ENCODE assay signal across 9 mouse cellular contexts in genomic region chr19:56817851-56818526, GRCm38 (mm10). TPM values are rescaled to one million over a fixed set of nuclear protein-coding genes. Genes with fewer than 3 reads are reported as not detected.
DNase-seq lines count a peak whose midpoint lies in the region; ATAC-seq lines count a peak whose summit lies in the region.
"Had no signal": no experiment of that assay in that cellular context is flagged by ENCODE, and none has a peak within 500 bp of the region (broad histone marks: within the 10 kb centered on the region; RNA-seq: fewer than 3 reads in every experiment).

No protein-coding gene starts in this region.

- H3K4me2 ChIP-seq in limb, embryonic 12.5 days: peak overlapping the region; percentile 8
- H3K4me2 ChIP-seq in forebrain, embryonic 14.5 days (ENCODE audit: low read length): 0 out of 2 replicates have a peak overlapping the region, but pooled peaks have one; percentile 4
- H3K4me2 ChIP-seq in heart, embryonic 16.5 days (ENCODE audit: low read depth, low read length): peak overlapping the region; percentile 60
- peak overlapping the region; percentile 36 for H3K4me2 ChIP-seq in stomach, embryonic 15.5 days

- peak overlapping the region; percentile 31; the same call in 1 of the 2 replicates for H3K27ac ChIP-seq in limb, embryonic 12.5 days
- H3K27ac ChIP-seq in limb, embryonic 10.5 days: no peak overlapping the region
- H3K27ac ChIP-seq in forebrain, embryonic 14.5 days (ENCODE audit: low read depth, low read length): no peak overlapping the region
- peak overlapping the region; percentile 96 for H3K27ac ChIP-seq in heart, embryonic 16.5 days (ENCODE audit: low read length)
- peak overlapping the region; percentile 75 for H3K27ac ChIP-seq in stomach, embryonic 15.5 days

- 61% methylated on average over 14 of the region's 14 CpGs for WGBS in limb, embryonic 12.5 days
- WGBS in limb, embryonic 10.5 days: 81% methylated on average over 14 of the region's 14 CpGs
- WGBS in forebrain, embryonic 14.5 days: 35% methylated on average over 14 of the region's 14 CpGs
- 9% methylated on average over 14 of the region's 14 CpGs for WGBS in heart, embryonic 16.5 days
- 25% methylated on average over 14 of the region's 14 CpGs for WGBS in stomach, embryonic 15.5 days

- H3K4me1 ChIP-seq in limb, embryonic 12.5 days (replicated peaks): peaks cover 34% of the 10 kb centered on the region
- peaks cover 25% of the 10 kb centered on the region for H3K4me1 ChIP-seq in limb, embryonic 10.5 days
- H3K4me1 ChIP-seq in forebrain, embryonic 14.5 days (ENCODE audit: control insufficient read depth, insufficient read depth, low read length): peaks cover 22% of the 10 kb centered on the region
- H3K4me1 ChIP-seq in heart, embryonic 16.5 days (ENCODE audit: control insufficient read depth, insufficient read depth, low read length): peaks cover 54% of the 10 kb centered on the region
- peaks cover 16% of the 10 kb centered on the region for H3K4me1 ChIP-seq in stomach, embryonic 15.5 days

- intact Hi-C loops in left cerebral cortex, postnatal 4 days (cut with DNase I): no loop called here

- H3K4me3 ChIP-seq in limb, embryonic 12.5 days (replicated peaks): no peak overlapping the region
- no peak overlapping the region for H3K4me3 ChIP-seq in limb, embryonic 10.5 days
- H3K4me3 ChIP-seq in forebrain, embryonic 14.5 days (ENCODE audit: low read depth, low read length): no peak overlapping the region
- peak overlapping the region; percentile 29 for H3K4me3 ChIP-seq in heart, embryonic 16.5 days (ENCODE audit: low read length)
- no peak overlapping the region; the same call in 1 of the 2 replicates for H3K4me3 ChIP-seq in stomach, embryonic 15.5 days (replicated peaks)

- no peak for ATAC-seq in limb, embryonic 12.5 days (ENCODE audit: insufficient number of reproducible peaks, insufficient read depth, low FRiP score, low TSS enrichment, low read depth)
- no peak for ATAC-seq in forebrain, embryonic 14.5 days
- ATAC-seq in heart, embryonic 16.5 days (replicated peaks; ENCODE audit: extremely low read depth, insufficient read depth, low FRiP score): peak; percentile 52
- no peak for ATAC-seq in stomach, embryonic 15.5 days (ENCODE audit: insufficient read depth, low FRiP score, low read depth)

- DNase-seq in limb, embryonic 10.5 days (ENCODE audit: low spot score): no peak
- DNase-seq in forebrain, embryonic 14.5 days (ENCODE audit: low spot score): peak; percentile 60
- peak; percentile 64 for DNase-seq in left cerebral cortex, postnatal 4 days
- DNase-seq in adrenal gland, adult 8-10 months: no peak
- DNase-seq in urinary bladder, postnatal 36 days (ENCODE audit: low spot score in 2 of 2): no peak

- peaks cover under 1% of the 10 kb centered on the region; the same call in 1 of the 2 replicates for H3K27me3 ChIP-seq in limb, embryonic 12.5 days
- peaks cover 1% of the 10 kb centered on the region; the same call in 1 of the 2 replicates for H3K27me3 ChIP-seq in limb, embryonic 10.5 days (ENCODE audit: low read depth, poor library complexity, severe bottlenecking)
- no peaks in the 10 kb centered on the region for H3K27me3 ChIP-seq in forebrain, embryonic 14.5 days (replicated peaks; ENCODE audit: control insufficient read depth, insufficient read depth, low read length)
- H3K27me3 ChIP-seq in heart, embryonic 16.5 days (ENCODE audit: control insufficient read depth, insufficient read depth, low read length): no peaks in the 10 kb centered on the region
- H3K27me3 ChIP-seq in stomach, embryonic 15.5 days (replicated peaks): no peaks in the 10 kb centered on the region

- peaks cover 17% of the 10 kb centered on the region for H3K36me3 ChIP-seq in limb, embryonic 12.5 days
- H3K36me3 ChIP-seq in limb, embryonic 10.5 days: peaks cover 14% of the 10 kb centered on the region
- peaks cover 4% of the 10 kb centered on the region for H3K36me3 ChIP-seq in forebrain, embryonic 14.5 days (ENCODE audit: control insufficient read depth, insufficient read depth, low read length)
- peaks cover 2% of the 10 kb centered on the region; the same call in 1 of the 2 replicates for H3K36me3 ChIP-seq in heart, embryonic 16.5 days (ENCODE audit: control insufficient read depth, insufficient read depth)
- H3K36me3 ChIP-seq in stomach, embryonic 15.5 days: 0 out of 2 replicates have a peak, but pooled peaks cover 3% of the 10 kb centered on the region

- H3K9ac ChIP-seq in limb, embryonic 12.5 days (replicated peaks): no peak overlapping the region
- H3K9ac ChIP-seq in forebrain, embryonic 14.5 days (ENCODE audit: low read length): no peak overlapping the region
- H3K9ac ChIP-seq in heart, embryonic 16.5 days (ENCODE audit: low read length): peak overlapping the region; percentile 56
- H3K9ac ChIP-seq in stomach, embryonic 15.5 days: no peak overlapping the region

- no peaks in the 10 kb centered on the region for H3K9me3 ChIP-seq in limb, embryonic 12.5 days
- H3K9me3 ChIP-seq in limb, embryonic 10.5 days (replicated peaks): no peaks in the 10 kb centered on the region
- no peaks in the 10 kb centered on the region for H3K9me3 ChIP-seq in forebrain, embryonic 14.5 days (replicated peaks; ENCODE audit: control insufficient read depth, low read length)
- H3K9me3 ChIP-seq in heart, embryonic 16.5 days (replicated peaks; ENCODE audit: control insufficient read depth, low read length): no peaks in the 10 kb centered on the region
- no peaks in the 10 kb centered on the region for H3K9me3 ChIP-seq in stomach, embryonic 15.5 days

RNA-seq across cellular contexts. Expression of gene Ccdc186, which starts 4.0 kb away (rescaled TPM):
- 24.7 and 28.9 TPM in 2 replicates for polyA plus RNA-seq in limb, embryonic 12.5 days (2016; fragmentation: Nextera tagmentation; extraction: Ambion mirVana)
- polyA plus RNA-seq in limb, embryonic 10.5 days (2016; fragmentation: Nextera tagmentation; extraction: Ambion mirVana): 11.5 and 15.9 TPM in 2 replicates
- polyA plus RNA-seq in forebrain, embryonic 14.5 days (2014; fragmentation: Nextera tagmentation; extraction: Ambion mirVana): 21.2 and 28.9 TPM in 2 replicates
- 17.4 and 18.7 TPM in 2 replicates for polyA plus RNA-seq in heart, embryonic 16.5 days (2015; fragmentation: Nextera tagmentation; extraction: Ambion mirVana)
- total RNA-seq in left cerebral cortex, postnatal 4 days (2021): 10 to 100 TPM; 41.4 to 42.1 TPM
- polyA plus RNA-seq in stomach, embryonic 15.5 days (2015; fragmentation: Nextera tagmentation; extraction: Ambion mirVana): 19.5 and 23.6 TPM in 2 replicates
- 10 to 100 TPM; 22.6 to 35.3 (median 31.7) TPM for total RNA-seq in adrenal gland, adult 8-10 months (2022)

RNA-seq across cellular contexts. Expression of gene Tdrd1, which starts 8.0 kb away (rescaled TPM):
- polyA plus RNA-seq in limb, embryonic 12.5 days (2016; fragmentation: Nextera tagmentation; extraction: Ambion mirVana): 1.8 and 2.3 TPM in 2 replicates
- polyA plus RNA-seq in limb, embryonic 10.5 days (2016; fragmentation: Nextera tagmentation; extraction: Ambion mirVana): 0.84 and 0.98 TPM in 2 replicates
- 0.39 and 0.70 TPM in 2 replicates for polyA plus RNA-seq in forebrain, embryonic 14.5 days (2014; fragmentation: Nextera tagmentation; extraction: Ambion mirVana)
- polyA plus RNA-seq in heart, embryonic 16.5 days (2015; fragmentation: Nextera tagmentation; extraction: Ambion mirVana): 0.32 and 0.44 TPM in 2 replicates
- total RNA-seq in left cerebral cortex, postnatal 4 days (2021): 1 to 10 TPM; 1.1 to 1.4 TPM
- polyA plus RNA-seq in stomach, embryonic 15.5 days (2015; fragmentation: Nextera tagmentation; extraction: Ambion mirVana): 1.6 and 1.7 TPM in 2 replicates
- under 1 TPM in 1 of 4 experiments, not detected in 3; 0.10 TPM for total RNA-seq in adrenal gland, adult 8-10 months (2022)
- total RNA-seq: gastrocnemius, postnatal 36 days had no signal

RNA-seq across cellular contexts. Expression of gene Vwa2, which starts 56.1 kb away (rescaled TPM):
- 7.5 and 7.8 TPM in 2 replicates for polyA plus RNA-seq in limb, embryonic 12.5 days (2016; fragmentation: Nextera tagmentation; extraction: Ambion mirVana)
- 3.7 and 4.9 TPM in 2 replicates for polyA plus RNA-seq in limb, embryonic 10.5 days (2016; fragmentation: Nextera tagmentation; extraction: Ambion mirVana)
- polyA plus RNA-seq in forebrain, embryonic 14.5 days (2014; fragmentation: Nextera tagmentation; extraction: Ambion mirVana): 0.22 and 0.28 TPM in 2 replicates
- polyA plus RNA-seq in heart, embryonic 16.5 days (2015; fragmentation: Nextera tagmentation; extraction: Ambion mirVana): 0.25 and 0.70 TPM in 2 replicates
- under 1 TPM; 0.14 to 0.36 TPM for total RNA-seq in left cerebral cortex, postnatal 4 days (2021)
- 2.4 and 2.6 TPM in 2 replicates for polyA plus RNA-seq in stomach, embryonic 15.5 days (2015; fragmentation: Nextera tagmentation; extraction: Ambion mirVana)
- not detected for total RNA-seq in adrenal gland, adult 8-10 months (2022)
- total RNA-seq: gastrocnemius, postnatal 36 days had no signal

Comparison
In these comparisons a context has a peak if more than half of its experiments do, and no peak if none do; other contexts are left out.
1. H3K27ac ChIP-seq: peak in limb, embryonic 12.5 days (single experiment), heart, embryonic 16.5 days (single experiment) and stomach, embryonic 15.5 days (single experiment); none in limb, embryonic 10.5 days (single experiment) and forebrain, embryonic 14.5 days (single experiment).
2. H3K4me2 ChIP-seq: peak in every context shown above with its lines; median percentile 60 in heart, embryonic 16.5 days; 36 in stomach, embryonic 15.5 days; 8 in limb, embryonic 12.5 days; 4 in forebrain, embryonic 14.5 days.
3. DNase-seq: peak in forebrain, embryonic 14.5 days (single experiment) and left cerebral cortex, postnatal 4 days (single experiment); none in limb, embryonic 10.5 days (single experiment), adrenal gland, adult 8-10 months (single experiment) and urinary bladder, postnatal 36 days (0 of 2).